ENCODE assay signal across 1 mouse cellular context in genomic region chr5:125389579-125390441, GRCm38 (mm10).
A peak's percentile ranks its signal among the peaks of the same experiment; 100 is the strongest.
TF ChIP-seq lines count a peak whose summit lies in the region.

TSS of gene Ubc (minus strand) at chr5:125390202.

TF ChIP-seq in CH12.LX, 34 proteins besides CTCF, POLR2A, EP300 and RAD21 (continued from another document):
- TF ChIP-seq MAFK (IDR thresholded peaks at IDR 0.05; ENCODE audit: insufficient replicate concordance, low read length) (peak; percentile 57; the same call in 1 of the 2 replicates), MXI1 (IDR thresholded peaks at IDR 0.05; ENCODE audit: low read depth, low read length) (peak; percentile 75; the same call in 1 of the 2 replicates), PAX5 (IDR thresholded peaks at IDR 0.05; ENCODE audit: low read length) (no peak), GABPA (IDR thresholded peaks at IDR 0.05; ENCODE audit: insufficient replicate concordance, low read depth, low read length) (no peak)
